Mouse (Mus musculus) left cerebral cortex, postnatal 25 days (tissue): ENCODE measurements at regions not wholly inside any gene's neighbourhood (a gene's known extent, or its start where the extent isn't known, plus 50 kb on each side); places are given as distances from the start of the nearest gene placed in this dataset.
"Not testable (repeated sequence)": the region's sequence is repeated elsewhere in the genome, so short reads cannot be mapped to it uniquely, and the experiment has no call there.

Experiments used
- DNase-seq, 2 experiments: peaks; one replicate each; pipeline ENCODE4 v3.0.0; 2022; ENCODE audit warnings: low spot score in 2 of 2, mixed read lengths in 1 of 2
- intact Hi-C: fragments of 180-260 bp; cut with DNase I; formaldehyde crosslinking; loops from one replicate; pipeline ENCODE4 v1.15.1; 2025

- intact Hi-C loops = no loop called here
- DNase-seq = no peak
Observed at GRCm38 (mm10) chr14:90488301-90488700, 2017.1 kb upstream of the Pcdh20 start.

- intact Hi-C loops = no loop called here
- DNase-seq = no peak
Observed at GRCm38 (mm10) chr14:90447971-90448370, 1976.8 kb upstream of the Pcdh20 start.

GRCm38 (mm10) chr14:90432874-90433543 lies 1961.8 kb upstream of the Pcdh20 start:
- DNase-seq = peak; percentile 47 to 68
- intact Hi-C loops = no loop called here

GRCm38 (mm10) chr14:90412707-90413106 lies 1941.5 kb upstream of the Pcdh20 start:
- intact Hi-C loops = no loop called here
- no peak for DNase-seq

- intact Hi-C loops = no loop called here
Observed at GRCm38 (mm10) chr14:90406350-90406749, 1935.2 kb upstream of the Pcdh20 start.

GRCm38 (mm10) chr14:90405476-90405875 lies 1934.3 kb upstream of the Pcdh20 start:
- intact Hi-C loops = no loop called here
- no peak for DNase-seq

More at GRCm38 (mm10) chr14:90406350-90406749, 1935.2 kb upstream of the Pcdh20 start:
- DNase-seq = no peak

GRCm38 (mm10) chr14:90367256-90367936 lies 1896.2 kb upstream of the Pcdh20 start:
- DNase-seq = no peak
- intact Hi-C loops = no loop called here

GRCm38 (mm10) chr14:90334541-90334940 lies 1863.3 kb upstream of the Pcdh20 start:
- no peak for DNase-seq
- intact Hi-C loops = no loop called here

GRCm38 (mm10) chr14:90295456-90295855 lies 1824.3 kb upstream of the Pcdh20 start:
- intact Hi-C loops = not testable (repeated sequence)
- peak in 1 of 2 experiments; percentile 2 for DNase-seq

- intact Hi-C loops = no loop called here
- no peak for DNase-seq
Observed at GRCm38 (mm10) chr14:90246042-90246441, 1774.8 kb upstream of the Pcdh20 start.

- intact Hi-C loops = no loop called here
- no peak for DNase-seq
Observed at GRCm38 (mm10) chr14:90232661-90233060, 1761.5 kb upstream of the Pcdh20 start.

- intact Hi-C loops = no loop called here
- no peak for DNase-seq
Observed at GRCm38 (mm10) chr14:90200294-90200693, 1729.1 kb upstream of the Pcdh20 start.

GRCm38 (mm10) chr14:90197791-90198190 lies 1726.6 kb upstream of the Pcdh20 start:
- intact Hi-C loops = no loop called here
- DNase-seq = no peak

GRCm38 (mm10) chr14:90172729-90173128 lies 1701.5 kb upstream of the Pcdh20 start:
- intact Hi-C loops = no loop called here
- no peak for DNase-seq
